9 mouse cellular contexts compared by ENCODE assay signal in the genomic region with DNA sequence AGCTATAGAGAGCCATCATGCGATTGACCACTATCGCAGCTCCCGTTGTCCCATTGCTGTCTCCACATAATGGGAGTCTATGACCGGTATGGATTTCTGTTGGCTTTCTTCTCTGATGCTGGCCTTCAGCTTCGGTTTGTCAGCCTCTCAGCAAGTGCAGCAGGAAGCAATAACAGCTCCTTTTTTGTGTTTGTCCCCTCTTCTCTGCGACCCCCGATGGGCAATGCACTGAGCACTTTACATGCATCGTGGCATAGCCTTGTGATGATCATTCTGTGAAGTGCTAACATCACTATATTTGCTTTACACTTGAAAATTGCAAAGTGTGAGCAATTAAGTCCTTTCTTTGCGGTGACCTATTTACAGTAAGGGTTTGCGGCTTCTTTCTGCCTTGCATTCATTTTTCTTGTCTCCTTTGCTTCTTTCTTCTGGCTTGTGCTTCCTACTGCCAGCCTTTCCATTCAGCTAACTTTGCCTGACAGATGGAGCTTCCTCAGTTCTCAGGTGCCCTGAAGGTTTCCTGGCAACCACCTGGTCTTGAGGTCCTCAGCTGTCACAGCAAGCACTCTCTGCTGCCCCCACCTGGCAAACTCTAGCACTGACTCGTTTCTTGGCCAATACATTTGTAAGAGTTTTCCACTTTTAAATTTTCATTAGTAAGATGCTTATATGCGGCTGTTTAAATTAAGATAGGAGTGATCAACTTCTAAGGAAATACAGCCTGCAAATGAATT.
A peak's percentile ranks its signal among the peaks of the same experiment; 100 is the strongest.
DNase-seq lines count a peak whose midpoint lies in the region; ATAC-seq lines count a peak whose summit lies in the region.
"Had no signal": no experiment of that assay in that cellular context is flagged by ENCODE, and none has a peak within 500 bp of the region (broad histone marks: within the 10 kb centered on the region; RNA-seq: fewer than 3 reads in every experiment).

No protein-coding gene starts in this region.

- H3K27me3 ChIP-seq in midbrain, embryonic 10.5 days (ENCODE audit: low read depth, poor library complexity, severe bottlenecking), result no peaks in the 10 kb centered on the region
- peaks cover 5% of the 10 kb centered on the region; the same call in 1 of the 2 replicates for H3K27me3 ChIP-seq in midbrain, embryonic 13.5 days
- H3K27me3 ChIP-seq in embryonic facial prominence, embryonic 11.5 days (ENCODE audit: control insufficient read depth, insufficient read depth, low read length), result no peaks in the 10 kb centered on the region

- 85% methylated on average over 12 of the region's 12 CpGs for WGBS in midbrain, embryonic 10.5 days
- WGBS in midbrain, embryonic 13.5 days, result 81% methylated on average over 12 of the region's 12 CpGs
- 83% methylated on average over 12 of the region's 12 CpGs for WGBS in embryonic facial prominence, embryonic 11.5 days

- peak; percentile 62 for DNase-seq in midbrain, embryonic 10.5 days (ENCODE audit: low spot score)
- DNase-seq in adrenal gland, postnatal 36 days, result peak; percentile 77 to 87
- peak; percentile 78 for DNase-seq in embryonic facial prominence, embryonic 11.5 days (ENCODE audit: low spot score)
- DNase-seq in heart, postnatal 4 days, result peak; percentile 82
- DNase-seq in left cerebral cortex, postnatal 25 days (ENCODE audit: low spot score in 2 of 2), result peak; percentile 49 to 82
- DNase-seq in retina, adult 2 months (ENCODE audit: low read depth, low spot score), result peak; percentile 15
- DNase-seq in urinary bladder, adult 2 months (ENCODE audit: low spot score), result peak; percentile 44

- no peaks in the 10 kb centered on the region for H3K9me3 ChIP-seq in midbrain, embryonic 10.5 days (replicated peaks)
- H3K9me3 ChIP-seq in midbrain, embryonic 13.5 days, result no peaks in the 10 kb centered on the region
- no peaks in the 10 kb centered on the region for H3K9me3 ChIP-seq in embryonic facial prominence, embryonic 11.5 days (replicated peaks; ENCODE audit: control insufficient read depth, low read length)
- H3K9me3 ChIP-seq: embryonic facial prominence, embryonic 13.5 days had no signal

- no peak overlapping the region for H3K4me3 ChIP-seq in midbrain, embryonic 10.5 days
- H3K4me3 ChIP-seq in midbrain, embryonic 13.5 days (replicated peaks), result no peak overlapping the region
- no peak overlapping the region for H3K4me3 ChIP-seq in embryonic facial prominence, embryonic 11.5 days (ENCODE audit: low read depth, low read length)
- H3K4me3 ChIP-seq: embryonic facial prominence, embryonic 13.5 days had no signal

- H3K36me3 ChIP-seq in midbrain, embryonic 10.5 days, result no peaks in the 10 kb centered on the region
- H3K36me3 ChIP-seq in midbrain, embryonic 13.5 days, result no peaks in the 10 kb centered on the region
- no peaks in the 10 kb centered on the region for H3K36me3 ChIP-seq in embryonic facial prominence, embryonic 11.5 days (replicated peaks; ENCODE audit: control insufficient read depth, insufficient read depth, low read depth, low read length)
- H3K36me3 ChIP-seq: embryonic facial prominence, embryonic 13.5 days had no signal

- no peak for ATAC-seq in midbrain, embryonic 13.5 days
- ATAC-seq in embryonic facial prominence, embryonic 11.5 days (replicated peaks; ENCODE audit: insufficient number of reproducible peaks, low FRiP score, low TSS enrichment, low read depth), result no peak

- intact Hi-C loops in left cerebral cortex, postnatal 25 days (cut with DNase I), result loop anchor here (1.0 to 5.0 kb wide), 3 partner anchors 98 to 613 kb away; partner anchors contain the start of genes Acvr1, Ermn and Upp2

- H3K9ac ChIP-seq in midbrain, embryonic 13.5 days (replicated peaks), result no peak overlapping the region
- H3K9ac ChIP-seq in embryonic facial prominence, embryonic 11.5 days (replicated peaks; ENCODE audit: low read length), result no peak overlapping the region
- H3K9ac ChIP-seq: embryonic facial prominence, embryonic 13.5 days had no signal

- H3K4me1 ChIP-seq in midbrain, embryonic 10.5 days, result peaks cover 31% of the 10 kb centered on the region
- H3K4me1 ChIP-seq in midbrain, embryonic 13.5 days (replicated peaks), result peaks cover 11% of the 10 kb centered on the region; the same call in 1 of the 2 replicates
- H3K4me1 ChIP-seq in embryonic facial prominence, embryonic 11.5 days (ENCODE audit: control insufficient read depth, insufficient read depth, low read length), result no peaks in the 10 kb centered on the region

- H3K4me2 ChIP-seq in midbrain, embryonic 13.5 days (replicated peaks), result no peak overlapping the region
- no peak overlapping the region for H3K4me2 ChIP-seq in embryonic facial prominence, embryonic 11.5 days (ENCODE audit: low read depth, low read length)
- H3K4me2 ChIP-seq: embryonic facial prominence, embryonic 13.5 days had no signal

- no peak overlapping the region for H3K27ac ChIP-seq in midbrain, embryonic 10.5 days (replicated peaks)
- no peak overlapping the region for H3K27ac ChIP-seq in midbrain, embryonic 13.5 days
- H3K27ac ChIP-seq in embryonic facial prominence, embryonic 11.5 days (replicated peaks; ENCODE audit: low read depth, low read length), result no peak overlapping the region
- H3K27ac ChIP-seq: embryonic facial prominence, embryonic 13.5 days had no signal

Comparison
In these comparisons a context has a peak if more than half of its experiments do, and no peak if none do; other contexts are left out.
1. DNase-seq: peak in every context shown above with its lines; median percentile 82 in adrenal gland, postnatal 36 days; 82 in heart, postnatal 4 days; 78 in embryonic facial prominence, embryonic 11.5 days; 66 in left cerebral cortex, postnatal 25 days; 62 in midbrain, embryonic 10.5 days; 44 in urinary bladder, adult 2 months; 15 in retina, adult 2 months.